Mouse (Mus musculus) kidney, postnatal 0 days (tissue): ENCODE data around the gene Ryr1. TPM values are rescaled to one million over a fixed set of nuclear protein-coding genes. Genes with fewer than 3 reads are reported as not detected.
A peak's percentile ranks its signal among the peaks of the same experiment; 100 is the strongest.

Source experiments
- ATAC-seq: fragments of 200-750 bp; cut with Nextera tagmentation; replicated peaks from 2 replicates; pipeline ENCODE4 v1.8.0; 2017; ENCODE audit warnings: low read depth, moderate number of reproducible peaks, moderate TSS enrichment, moderate library complexity; ENCODE audit not compliant: low FRiP score
- DNase-seq: peaks from one replicate; pipeline ENCODE4 v3.0.0-alpha.2; 2016; ENCODE audit warnings: low spot score
- H3K27ac ChIP-seq: fragments of 300-500 bp; sonication (generic); 2 replicates; pipeline ENCODE4 v1.5.1; 2014; ENCODE audit warnings: mild to moderate bottlenecking
- H3K27me3 ChIP-seq: fragments of 300-500 bp; sonication (generic); 2 replicates; pipeline ENCODE4 v1.6.1; 2014; ENCODE audit warnings: low read length, mixed read lengths; ENCODE audit not compliant: insufficient read depth
- H3K36me3 ChIP-seq: fragments of 300-500 bp; sonication (generic); 2 replicates; pipeline ENCODE4 v1.6.1; 2014; ENCODE audit warnings: low read length, mixed read lengths; ENCODE audit not compliant: insufficient read depth
- H3K4me1 ChIP-seq: fragments of 300-500 bp; sonication (generic); replicated peaks from 2 replicates; pipeline ENCODE4 v1.6.1; 2014; ENCODE audit warnings: antibody characterized with exemption, low read length, mixed read lengths; ENCODE audit not compliant: insufficient read depth
- H3K4me2 ChIP-seq: fragments of 300-500 bp; sonication (generic); 2 replicates; pipeline ENCODE4 v1.6.1; 2014; ENCODE audit warnings: mild to moderate bottlenecking, low read length, moderate library complexity, mixed read lengths
- H3K4me3 ChIP-seq: fragments of 300-500 bp; sonication (generic); replicated peaks from 2 replicates; pipeline ENCODE4 v1.5.1; 2014; ENCODE audit warnings: low read depth, low read length
- H3K9ac ChIP-seq: fragments of 300-500 bp; sonication (generic); 2 replicates; pipeline ENCODE4 v1.6.1; 2014; ENCODE audit warnings: low read depth, low read length
- H3K9me3 ChIP-seq: fragments of 300-500 bp; sonication (generic); replicated peaks from 2 replicates; pipeline ENCODE4 v1.6.1; 2016; ENCODE audit warnings: low read length, inconsistent platforms, mixed read lengths
- CTCF ChIP-seq: IDR thresholded peaks from 2 replicates; pipeline ENCODE4 v1.5.1; 2016; ENCODE audit warnings: antibody characterized with exemption, low read depth, mild to moderate bottlenecking, moderate library complexity
- WGBS: fragments of 180-500 bp; shearing (Covaris S2); extraction: QIAGEN DNeasy Blood & Tissue Kit; methylation state at CpG from one replicate; pipeline ENCODE4 v1.1.7; 2014; 5-methylcytosine and 5-hydroxymethylcytosine counted together
- polyA plus RNA-seq: library from polyadenylated mRNA; unstranded; fragments of >200 nt; fragmentation: Nextera tagmentation; extraction: Ambion mirVana; gene quantifications from 2 replicates; pipeline ENCODE4 v1.2.1, GENCODE M21; 2015

The Ryr1 gene
- polyA plus RNA-seq, 1 experiment from 2014 or later = 0.17 TPM

DNA sequence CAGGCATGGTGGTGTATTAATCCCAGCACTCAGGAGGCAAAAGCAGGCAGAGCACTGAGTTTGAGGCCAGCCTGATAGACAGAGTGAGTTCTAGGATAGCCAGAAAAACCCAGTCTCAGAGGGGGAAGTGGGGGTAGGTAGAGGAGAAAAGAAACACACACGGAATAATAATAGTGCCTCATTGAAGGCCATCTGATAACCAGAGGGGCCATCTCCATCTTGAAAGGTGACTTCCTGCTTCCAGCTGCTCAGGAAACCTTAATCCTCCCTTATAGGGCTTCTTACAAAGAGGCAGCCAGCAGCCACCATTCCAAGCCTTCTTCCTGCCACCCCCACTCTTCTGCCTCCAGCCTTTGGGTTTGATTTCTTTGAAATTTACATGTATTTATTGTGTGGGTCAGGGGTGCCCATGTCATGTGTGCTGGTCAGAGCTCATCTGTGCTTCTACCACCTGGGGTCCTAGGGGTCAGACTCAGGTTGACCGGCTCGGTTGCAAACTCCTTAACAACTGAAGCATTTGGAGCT is 161.5 kb downstream of the Ryr1 start:
- H3K36me3 ChIP-seq = no peaks in the 10 kb centered on the region
- no peak for TF ChIP-seq CTCF
- ATAC-seq = no peak
- H3K9me3 ChIP-seq = no peaks in the 10 kb centered on the region
- no peak overlapping the region for H3K4me2 ChIP-seq
- H3K27me3 ChIP-seq = no peaks in the 10 kb centered on the region
- H3K9ac ChIP-seq = no peak overlapping the region
- H3K27ac ChIP-seq = peak overlapping the region; percentile 93; the same call in 1 of the 2 replicates
- WGBS = 89% methylated on average over 3 of the region's 3 CpGs
- no peak overlapping the region for H3K4me3 ChIP-seq
- DNase-seq = no peak
- H3K4me1 ChIP-seq = peaks cover 16% of the 10 kb centered on the region; the same call in 1 of the 2 replicates

DNA sequence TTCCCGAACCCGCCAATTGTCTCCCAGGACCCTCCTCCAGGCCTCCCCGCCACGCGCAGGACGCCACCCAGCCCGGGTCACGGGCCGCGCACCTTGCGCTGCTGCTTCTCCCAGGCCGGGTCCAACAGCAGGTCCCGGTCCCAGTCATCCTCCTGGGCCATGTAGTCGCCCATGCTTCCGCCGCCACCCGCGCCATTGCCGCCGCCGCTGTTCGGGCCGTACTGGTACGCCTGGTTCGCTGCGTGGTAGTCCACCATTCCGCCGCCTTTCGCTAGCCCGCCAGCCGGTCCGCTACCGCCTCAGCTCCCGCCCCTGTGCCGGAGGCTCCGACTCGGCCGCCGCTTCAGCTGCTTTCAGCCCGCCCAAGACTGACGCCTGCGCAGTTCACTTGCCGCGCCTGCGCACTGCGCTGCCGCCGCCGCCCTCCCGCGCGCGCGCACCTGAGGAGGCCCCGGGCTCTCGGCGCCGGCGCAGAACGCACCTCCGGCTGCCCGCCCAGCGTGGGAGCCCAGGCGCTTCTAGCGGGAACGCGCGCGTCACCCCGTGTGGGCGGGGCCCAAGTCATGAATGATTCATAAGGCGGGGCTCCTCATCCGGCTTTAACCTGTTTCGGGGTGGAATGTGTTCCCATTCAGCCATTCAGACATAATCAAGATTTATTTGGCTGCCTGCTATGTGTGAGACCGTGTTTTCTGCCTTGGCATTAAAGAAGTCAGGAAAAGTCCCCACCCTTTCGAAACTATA is 162.9 kb downstream of the Ryr1 start, which contains the start of gene Actn4:
TSS of gene Actn4 (minus strand) at position 414 of the 744 bp plus-strand sequence.
- no peak for TF ChIP-seq CTCF
- peak; percentile 98 for DNase-seq

DNA sequence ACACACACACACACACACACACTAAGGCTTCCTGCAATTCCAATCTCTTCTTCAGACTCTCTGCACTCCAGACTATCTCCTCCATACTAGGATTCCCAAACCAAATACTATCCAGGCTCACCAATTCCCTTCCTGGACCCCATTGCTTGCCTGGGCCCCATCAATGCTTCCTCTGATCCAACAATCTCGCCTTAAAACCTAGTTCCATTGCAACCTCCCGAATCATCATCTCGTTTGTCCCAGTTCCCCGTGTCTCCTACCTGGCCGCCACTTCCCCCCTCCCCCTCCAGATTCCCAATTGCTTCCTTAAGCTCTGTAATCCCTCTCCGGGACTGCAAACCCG is 163.4 kb downstream of the Ryr1 start:
- 0% methylated on average over 7 of the region's 7 CpGs for WGBS
- no peak for DNase-seq
- no peaks in the 10 kb centered on the region for H3K36me3 ChIP-seq
- peaks cover 27% of the 10 kb centered on the region; the same call in 1 of the 2 replicates for H3K4me1 ChIP-seq
- peak overlapping the region; percentile 93 for H3K27ac ChIP-seq
- peak overlapping the region; percentile 94 for H3K9ac ChIP-seq
- no peaks in the 10 kb centered on the region for H3K9me3 ChIP-seq
- H3K4me3 ChIP-seq = peak overlapping the region; percentile 99
- ATAC-seq = no peak
- H3K4me2 ChIP-seq = peak overlapping the region; percentile 91
- TF ChIP-seq CTCF = no peak
- no peaks in the 10 kb centered on the region for H3K27me3 ChIP-seq

More for the DNA sequence above, 162.9 kb downstream of the Ryr1 start, which contains the start of gene Actn4:
- no peaks in the 10 kb centered on the region for H3K36me3 ChIP-seq
- ATAC-seq = peak; percentile 93
- peak within 1 kb of the TSS; percentile 91 for H3K4me2 ChIP-seq
- under 1% methylated on average over 76 of the region's 76 CpGs for WGBS
- H3K4me1 ChIP-seq = peaks cover 27% of the 10 kb centered on the region; the same call in 1 of the 2 replicates
- H3K9me3 ChIP-seq = no peaks in the 10 kb centered on the region
- peak within 1 kb of the TSS; percentile 99 for H3K4me3 ChIP-seq
- no peaks in the 10 kb centered on the region for H3K27me3 ChIP-seq
- H3K9ac ChIP-seq = peak within 1 kb of the TSS; percentile 94
- peak within 1 kb of the TSS; percentile 93 for H3K27ac ChIP-seq

GRCm38 (mm10) chr7:28960354-28961046 is 164.5 kb downstream of the Ryr1 start:
- no peak for DNase-seq
- 7% methylated on average over 9 of the region's 9 CpGs for WGBS
- Histone ChIP-seq H3K27ac (peak overlapping the region; percentile 47), H3K4me1 (peaks cover 36% of the 10 kb centered on the region), H3K36me3 (no peaks in the 10 kb centered on the region), H3K9me3 (no peaks in the 10 kb centered on the region), H3K4me3 (peak overlapping the region; percentile 99), H3K9ac (peak overlapping the region; percentile 94), H3K27me3 (no peaks in the 10 kb centered on the region), H3K4me2 (peak overlapping the region; percentile 91)
- no peak for TF ChIP-seq CTCF
- ATAC-seq = no peak

GRCm38 (mm10) chr7:28959505-28960045 is 165.4 kb downstream of the Ryr1 start:
- H3K9ac ChIP-seq = peak overlapping the region; percentile 94
- no peak for ATAC-seq
- H3K4me3 ChIP-seq = peak overlapping the region; percentile 99
- whole genome bisulfite sequencing = 16% methylated on average over 6 of the region's 6 CpGs
- H3K27ac ChIP-seq = peak overlapping the region; percentile 47
- TF ChIP-seq CTCF = no peak
- no peak for DNase-seq
- peak overlapping the region; percentile 91 for H3K4me2 ChIP-seq
- H3K4me1 ChIP-seq = peaks cover 40% of the 10 kb centered on the region
- no peaks in the 10 kb centered on the region for H3K9me3 ChIP-seq
- H3K36me3 ChIP-seq = no peaks in the 10 kb centered on the region
- H3K27me3 ChIP-seq = no peaks in the 10 kb centered on the region

- TF ChIP-seq CTCF = no peak
- Histone ChIP-seq H3K27me3 (no peaks in the 10 kb centered on the region), H3K9me3 (no peaks in the 10 kb centered on the region), H3K27ac (peak overlapping the region; percentile 47), H3K4me2 (peak overlapping the region; percentile 91), H3K9ac (peak overlapping the region; percentile 94; the same call in 1 of the 2 replicates), H3K4me1 (peaks cover 44% of the 10 kb centered on the region), H3K36me3 (no peaks in the 10 kb centered on the region), H3K4me3 (peak overlapping the region; percentile 99)
- DNase-seq (no peak), ATAC-seq (no peak)
- WGBS = 19% methylated on average over 1 of the region's 1 CpGs
Observed at GRCm38 (mm10) chr7:28958770-28959169, 166.2 kb downstream of the Ryr1 start.
